Mouse (Mus musculus): Measurements from ENCODE around the gene Nup98.

Gene Nup98

DNA sequence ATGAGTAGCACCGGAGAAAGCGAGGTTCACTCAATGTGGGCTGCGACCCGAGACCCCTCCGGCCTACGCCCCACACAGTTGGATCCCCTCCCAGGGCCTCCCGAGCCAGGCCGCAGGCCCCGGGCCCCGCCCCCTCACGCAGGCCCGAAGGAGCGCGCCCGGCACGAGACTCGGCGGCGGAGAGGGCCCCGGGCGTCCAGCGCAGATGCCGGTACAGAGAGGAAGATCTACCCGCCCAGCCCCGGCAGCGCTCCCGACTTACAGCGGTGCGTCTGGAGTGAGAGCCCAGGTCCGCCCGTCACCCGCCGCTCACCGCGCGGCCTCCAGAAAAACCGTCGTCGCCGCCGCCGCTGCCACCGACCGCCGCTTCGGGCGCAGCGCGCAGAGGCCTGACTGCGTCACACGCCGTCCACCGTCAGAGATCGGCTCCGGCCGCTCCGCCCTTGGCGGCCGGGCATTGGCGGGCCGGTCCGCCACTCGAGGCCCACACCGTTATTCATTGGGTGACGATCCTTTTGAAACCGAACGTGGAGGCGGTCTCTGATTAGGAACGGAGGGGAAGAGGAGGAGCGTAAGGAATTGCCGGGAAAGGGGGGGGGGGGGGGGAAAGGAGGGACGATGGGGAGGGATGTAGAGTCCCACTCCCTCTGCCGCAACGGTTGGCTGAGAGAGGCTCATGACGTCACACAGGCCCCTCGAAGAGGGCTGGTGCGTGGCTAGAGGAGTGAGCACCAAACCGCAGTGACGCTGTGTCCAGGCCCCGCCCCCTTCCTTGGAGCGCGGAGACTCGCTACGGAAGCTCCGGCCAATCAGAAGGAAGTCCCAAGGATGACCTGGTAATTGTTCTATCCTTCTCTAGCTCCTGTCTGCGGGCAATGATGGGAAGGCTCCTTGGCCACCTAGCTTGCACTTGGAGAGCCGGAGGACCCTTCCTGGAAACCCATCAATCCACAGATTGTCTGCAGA lies at the start of gene Nup98, which contains the start of gene Pgap2:
TSS of gene Nup98 (minus strand) at position 421 of the 966 bp plus-strand sequence.
TSS of gene Pgap2 (plus strand) at position 453 of the 966 bp plus-strand sequence.
- peak; percentile 99 to 100 for DNase-seq

DNA sequence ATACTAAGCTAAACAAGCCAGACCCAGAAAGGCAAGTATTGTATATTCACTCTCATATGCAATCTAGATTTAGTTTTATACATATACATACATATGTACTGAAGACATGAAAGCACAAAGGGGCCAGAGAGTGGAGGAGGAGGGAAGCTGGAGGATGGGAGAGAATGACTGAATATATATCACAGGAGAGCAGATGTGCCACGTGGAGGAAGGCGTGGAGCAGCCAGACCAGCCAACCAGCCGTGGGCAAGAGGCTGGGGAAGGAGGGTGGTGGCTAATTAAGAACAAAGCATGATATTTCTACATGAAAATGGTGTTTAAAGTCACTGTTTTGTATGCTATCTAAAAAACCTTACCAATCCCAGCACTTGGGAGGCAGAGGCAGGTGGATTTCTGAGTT lies 48.8 kb upstream of the Nup98 start:
- DNase-seq: no peak

DNA sequence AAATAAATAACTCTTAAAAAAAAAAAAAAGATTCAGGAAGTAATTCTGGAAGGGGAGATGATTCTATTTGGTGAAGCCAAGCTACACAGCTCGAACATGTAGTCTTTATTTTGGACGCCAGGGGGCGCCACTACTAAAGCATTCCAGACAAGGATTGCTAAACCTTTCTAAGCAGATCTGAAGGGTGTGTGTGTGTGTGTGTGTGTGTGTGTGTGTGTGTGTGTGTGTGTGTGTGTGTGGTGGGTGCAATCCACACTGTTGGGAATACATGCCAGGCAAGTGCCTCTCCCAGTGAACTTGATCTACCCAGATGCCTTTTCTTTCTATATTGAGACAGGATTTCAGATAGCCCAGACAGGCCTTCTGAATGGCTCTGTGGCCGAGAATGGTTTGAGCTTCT lies 48.2 kb upstream of the Nup98 start:
- DNase-seq: peak; percentile 79 to 83

DNA sequence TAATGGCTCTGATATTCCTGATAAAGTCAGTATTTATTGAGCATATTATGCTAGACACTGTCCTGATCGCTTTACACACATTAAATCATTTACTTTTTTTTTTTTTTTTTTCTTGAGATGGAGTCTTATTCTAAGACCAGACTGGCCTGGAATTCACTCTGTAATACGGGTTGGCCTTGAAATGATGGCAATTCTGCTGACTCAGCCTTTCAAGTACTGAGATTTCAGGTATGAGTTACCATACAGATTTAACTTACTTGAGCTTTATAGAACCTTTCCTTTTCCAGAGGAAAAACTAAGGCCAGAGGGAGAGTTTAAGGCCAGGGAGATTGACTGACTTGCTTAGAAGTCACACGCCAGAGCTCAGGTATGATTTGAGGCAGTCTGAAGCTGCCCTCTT lies 46.7 kb upstream of the Nup98 start:
- no peak for DNase-seq

DNA sequence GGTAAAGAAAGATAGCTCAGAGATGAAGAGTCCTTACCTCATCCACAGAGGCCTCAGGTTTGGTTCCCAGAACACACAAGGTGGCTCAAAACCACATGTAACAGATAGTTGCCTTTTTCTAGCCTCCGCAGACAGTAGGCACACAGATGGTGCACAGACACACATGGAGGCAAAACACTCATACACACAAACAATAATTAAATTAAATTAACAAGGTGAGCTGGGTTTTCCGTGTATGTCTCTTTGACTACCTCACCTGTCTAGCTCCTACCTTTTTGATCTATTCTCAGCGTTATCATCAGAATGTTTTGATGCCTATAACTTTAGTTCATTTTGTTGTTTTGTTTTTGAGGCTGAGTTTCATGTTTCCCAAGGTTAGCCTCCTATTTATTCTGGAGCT lies 46.0 kb upstream of the Nup98 start, which contains the start of gene Rhog:
TSS of gene Rhog (minus strand) at position 101 of the 400 bp plus-strand sequence.
- DNase-seq: no peak

DNA sequence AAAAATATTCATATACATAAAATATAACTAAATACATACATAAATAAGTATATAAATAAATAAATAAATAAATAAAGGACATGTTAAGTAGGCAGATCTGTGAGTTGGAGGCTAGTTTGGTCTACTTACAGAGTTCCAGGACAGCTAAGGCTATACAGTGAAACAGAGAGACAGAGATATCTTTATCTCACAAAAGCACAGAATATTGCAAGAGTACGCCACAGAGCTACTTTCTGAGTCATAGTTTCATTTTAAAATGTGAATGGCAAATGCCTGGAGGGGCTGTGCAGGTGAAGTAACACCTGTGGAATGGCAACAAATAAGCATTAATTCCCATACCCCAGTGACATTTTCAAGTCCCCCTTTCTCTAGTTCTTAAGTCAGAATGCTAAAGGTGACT lies 43.7 kb upstream of the Nup98 start:
- DNase-seq: no peak

DNA sequence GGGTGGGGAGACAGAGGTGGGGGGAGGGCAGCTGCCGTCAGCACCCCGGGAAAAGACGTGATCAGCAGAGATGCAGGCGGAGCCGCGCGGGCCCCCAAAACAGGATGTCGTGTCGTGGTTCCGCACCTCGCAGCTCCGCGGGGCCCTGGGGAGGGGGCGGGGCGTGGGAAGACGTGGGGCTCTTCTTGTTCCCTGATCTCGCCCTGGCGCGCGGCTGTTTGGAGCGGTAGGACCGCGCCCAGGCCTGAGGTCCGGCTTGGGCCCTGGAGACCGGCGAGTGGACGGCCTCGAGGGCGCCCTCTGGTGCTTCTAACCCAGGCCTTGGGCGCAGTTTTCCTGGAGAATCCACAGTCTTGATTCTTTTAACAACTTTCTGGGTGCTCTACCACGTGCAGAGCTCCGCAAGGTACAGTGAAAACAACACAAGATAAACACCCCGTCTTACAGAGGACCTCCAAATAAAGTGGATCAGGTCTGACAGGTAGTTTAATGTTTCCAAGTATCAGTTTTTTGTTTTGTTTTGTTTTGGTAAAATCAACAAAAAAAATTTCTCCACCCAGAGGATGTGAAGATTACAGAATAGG lies 40.7 kb upstream of the Nup98 start:
- peak; percentile 92 to 94 for DNase-seq

DNA sequence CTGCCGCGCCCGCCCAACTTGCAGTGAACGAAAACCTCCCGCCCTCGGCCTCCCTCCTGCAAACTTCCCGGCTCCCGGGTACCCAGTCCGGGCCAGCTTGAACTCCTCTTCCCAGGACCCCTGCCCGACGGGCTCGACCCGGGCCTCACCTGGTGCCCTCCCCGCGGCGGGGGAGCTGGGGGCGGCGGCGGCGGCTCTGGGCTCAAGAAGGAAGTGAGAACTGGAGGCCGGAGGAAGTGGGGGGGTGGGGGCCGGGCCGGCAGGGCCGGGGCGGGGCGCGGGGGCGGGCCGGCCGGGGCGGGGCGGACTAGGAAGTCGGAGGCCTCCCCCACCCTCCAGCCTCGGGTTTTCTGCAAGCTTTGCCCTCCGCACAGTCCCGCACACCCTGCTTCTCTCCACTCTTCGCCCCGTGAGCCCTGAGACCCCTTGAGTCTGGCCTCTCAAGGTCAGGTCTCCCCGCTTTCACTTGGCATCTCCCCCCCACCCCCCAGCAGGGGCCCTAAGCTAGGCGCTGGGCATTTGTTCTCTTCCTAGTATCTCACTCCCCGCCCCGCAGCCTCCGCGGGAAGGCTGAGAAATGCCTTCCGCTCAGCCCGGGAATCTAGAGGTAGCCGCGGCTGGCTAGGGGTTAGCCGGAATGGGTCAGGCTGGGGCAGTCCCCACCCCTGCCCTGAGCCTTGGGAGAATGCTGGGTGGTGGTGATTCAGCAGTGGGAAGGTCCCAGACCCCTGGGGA lies 40.1 kb upstream of the Nup98 start:
- peak; percentile 66 to 76 for DNase-seq

DNA sequence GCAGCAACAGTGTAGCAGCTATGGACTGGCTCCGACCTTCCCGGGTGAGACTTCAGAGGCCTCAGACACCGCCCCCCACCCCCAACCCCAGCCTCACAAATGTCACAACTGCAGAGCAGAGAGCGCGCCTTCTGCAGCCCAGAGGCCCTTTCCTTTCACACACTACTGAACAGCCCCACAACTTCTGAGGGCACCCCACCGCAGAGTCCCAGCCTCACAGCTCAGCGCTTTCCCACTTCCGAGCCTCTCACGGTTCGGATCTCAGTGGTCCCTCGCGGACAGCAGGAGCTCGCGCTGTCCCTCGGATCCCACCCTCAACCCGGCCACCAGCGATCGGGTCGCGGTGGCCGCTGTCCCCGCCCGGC lies 39.5 kb upstream of the Nup98 start:
- DNase-seq: peak in 1 of 2 experiments; percentile 19

DNA sequence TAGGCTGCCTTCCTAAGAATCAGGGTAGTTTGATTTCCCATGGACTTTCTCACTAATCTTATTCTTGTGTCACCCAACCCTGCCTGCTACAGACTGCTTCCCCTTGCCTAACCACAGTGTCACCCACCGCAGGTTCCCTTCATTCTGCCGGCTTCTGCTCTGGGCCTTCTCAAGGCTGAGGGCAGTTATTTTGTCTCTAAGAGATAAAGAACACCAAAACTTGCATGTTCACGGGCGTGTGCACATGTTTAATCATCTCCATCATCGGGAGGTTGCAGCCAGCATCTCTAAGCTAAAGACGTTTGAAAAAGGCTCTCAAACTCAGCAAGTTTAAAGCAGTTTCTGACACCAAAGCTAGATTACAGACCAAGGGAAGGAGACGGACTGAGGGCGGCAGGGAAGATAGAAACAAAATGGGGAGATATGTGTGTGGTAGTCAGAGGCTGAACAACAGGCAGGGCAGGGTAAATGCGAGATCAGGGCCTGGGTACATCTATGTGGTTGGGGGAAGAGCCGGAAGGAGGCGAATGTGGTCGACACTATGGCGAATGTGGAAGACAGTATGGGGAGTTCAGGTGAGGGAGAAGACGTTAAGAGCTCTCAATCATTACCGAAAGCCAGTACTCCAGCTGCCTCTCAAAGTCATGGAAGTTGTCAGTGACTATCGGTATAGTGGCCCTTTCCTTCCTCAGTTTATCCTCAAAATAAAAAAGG lies 38.9 kb upstream of the Nup98 start:
- DNase-seq: no peak

DNA sequence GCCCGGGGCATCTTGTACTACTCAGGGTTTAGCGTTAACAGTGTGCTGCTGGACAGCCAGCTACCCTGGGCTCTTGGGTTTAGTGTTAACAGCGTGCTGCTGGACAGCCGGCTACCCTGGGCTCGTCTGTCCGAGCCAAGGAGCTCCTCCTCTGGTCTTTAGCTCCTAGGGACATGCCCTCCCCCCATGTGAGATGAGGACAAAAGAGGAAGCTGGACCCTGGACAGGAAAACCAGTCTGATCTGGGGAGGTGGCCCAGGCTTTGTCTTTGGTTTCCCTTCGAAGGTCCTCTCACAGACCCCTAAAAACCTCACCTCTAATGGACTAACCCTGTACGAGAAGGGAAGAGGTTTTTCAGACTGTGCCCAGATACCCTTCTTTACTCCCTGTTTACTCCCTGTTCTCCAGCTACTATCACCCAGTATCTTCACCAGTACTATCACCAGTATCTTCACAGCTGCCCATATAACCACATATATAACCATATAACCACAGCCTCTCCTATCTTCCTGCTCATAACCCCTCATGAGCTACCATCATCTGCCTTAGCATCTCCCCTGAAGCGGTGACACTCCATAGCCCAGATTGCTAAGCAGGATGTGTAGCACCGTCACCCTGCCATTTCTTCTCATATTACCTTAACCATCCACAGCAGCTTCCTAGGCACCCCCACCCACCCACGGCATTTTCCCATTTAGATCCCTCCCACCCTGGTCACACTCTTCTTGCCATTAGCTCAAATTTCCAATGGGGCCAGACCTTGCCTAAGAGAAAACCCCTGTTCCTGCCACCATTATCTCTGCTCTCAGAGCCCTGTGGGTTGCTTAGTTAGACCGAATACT lies 37.2 kb upstream of the Nup98 start:
- no peak for DNase-seq

DNA sequence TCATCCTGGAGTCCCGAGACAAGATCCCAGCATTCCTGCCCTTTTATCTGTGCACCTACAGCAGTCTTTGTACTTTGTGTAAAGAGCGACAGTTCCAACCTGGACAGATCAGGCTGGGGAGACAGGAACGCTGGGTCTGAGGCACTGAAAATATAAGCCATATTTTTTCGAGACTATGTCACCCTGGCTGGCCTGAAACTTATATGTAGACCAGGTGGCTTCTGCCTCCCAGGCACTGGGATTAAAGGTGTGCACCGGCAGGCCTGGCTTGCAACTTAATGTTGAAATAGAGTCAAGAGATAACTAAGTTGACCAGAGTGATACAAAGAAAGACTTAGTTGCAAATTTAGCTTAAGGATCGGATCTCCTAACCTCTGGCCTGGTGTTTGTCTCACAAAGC lies 36.3 kb upstream of the Nup98 start:
- DNase-seq: no peak

DNA sequence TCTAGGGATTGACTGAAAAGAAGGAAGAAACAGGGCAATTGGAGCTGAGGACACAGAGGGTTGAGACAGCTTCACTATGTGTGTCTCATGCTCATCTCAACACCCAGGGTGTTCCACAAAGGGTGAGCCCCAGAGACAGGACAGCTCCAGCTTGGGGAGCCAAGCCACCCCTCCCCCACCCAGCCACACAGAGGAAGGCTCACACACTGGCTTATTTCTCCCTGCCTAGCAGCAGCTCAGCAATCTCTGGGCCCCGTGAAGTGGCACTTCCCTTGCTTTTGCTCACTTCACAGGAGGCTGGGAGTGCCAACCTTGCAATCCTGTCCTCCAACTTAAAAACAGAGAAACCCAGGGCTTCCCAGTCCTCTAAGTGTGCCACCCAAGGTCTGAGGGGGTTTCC lies 35.8 kb upstream of the Nup98 start:
- DNase-seq: no peak

DNA sequence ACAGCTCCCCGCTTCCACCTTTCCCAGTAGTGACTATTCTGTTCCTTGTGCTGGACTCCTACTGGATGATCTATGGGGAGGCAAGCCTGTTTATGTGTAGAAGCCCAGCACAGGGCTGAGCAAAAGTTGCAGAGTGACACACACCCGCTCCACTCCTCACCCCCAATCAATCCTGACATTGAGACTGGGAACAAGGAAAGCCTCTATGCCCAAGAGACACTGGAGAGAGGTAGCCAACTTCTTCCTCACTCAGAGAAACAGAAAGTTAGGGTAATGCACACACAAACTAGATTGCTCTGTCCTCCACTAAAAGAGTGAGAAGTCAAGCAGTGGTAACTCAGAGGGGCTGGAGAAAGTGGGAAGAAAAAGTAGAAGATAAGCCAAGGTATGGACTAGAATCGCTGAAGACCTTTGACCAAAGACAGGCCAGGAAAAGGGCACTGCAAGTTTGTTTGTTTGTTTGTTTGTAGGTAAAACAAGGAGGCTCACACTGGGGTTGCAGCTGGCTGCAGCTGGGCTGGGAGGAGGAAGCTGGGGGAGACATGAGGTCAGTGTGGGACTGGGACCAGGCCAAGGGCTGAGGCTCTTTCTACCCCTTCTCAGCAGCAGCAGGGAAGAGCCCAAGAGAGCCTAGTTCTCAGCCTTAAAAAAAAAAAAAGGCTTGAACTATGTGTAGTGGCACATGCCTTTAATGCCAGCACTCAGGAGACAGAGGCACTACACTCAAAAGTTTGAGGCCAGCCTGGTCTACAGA lies 35.0 kb upstream of the Nup98 start:
- no peak for DNase-seq

DNA sequence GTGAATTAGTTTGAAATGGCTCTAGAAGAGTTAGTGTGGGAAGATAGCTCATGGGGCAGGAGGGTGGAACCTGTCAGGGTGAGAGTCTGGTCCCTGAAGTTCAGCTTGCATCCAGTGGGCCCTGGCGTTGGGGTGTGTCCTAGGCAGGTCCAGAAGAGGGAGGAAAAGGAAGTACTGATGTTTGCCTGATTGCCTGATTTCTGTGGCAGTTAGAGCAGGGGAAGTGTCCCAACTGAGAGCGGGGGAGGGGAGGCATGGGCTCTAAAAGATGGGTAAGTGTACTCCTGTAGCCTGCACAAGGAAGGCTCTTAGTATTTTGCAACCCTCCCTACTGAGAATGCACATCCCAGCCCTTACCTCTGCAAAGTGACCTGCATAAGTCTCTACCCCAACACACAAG lies 33.9 kb upstream of the Nup98 start:
- no peak for DNase-seq

DNA sequence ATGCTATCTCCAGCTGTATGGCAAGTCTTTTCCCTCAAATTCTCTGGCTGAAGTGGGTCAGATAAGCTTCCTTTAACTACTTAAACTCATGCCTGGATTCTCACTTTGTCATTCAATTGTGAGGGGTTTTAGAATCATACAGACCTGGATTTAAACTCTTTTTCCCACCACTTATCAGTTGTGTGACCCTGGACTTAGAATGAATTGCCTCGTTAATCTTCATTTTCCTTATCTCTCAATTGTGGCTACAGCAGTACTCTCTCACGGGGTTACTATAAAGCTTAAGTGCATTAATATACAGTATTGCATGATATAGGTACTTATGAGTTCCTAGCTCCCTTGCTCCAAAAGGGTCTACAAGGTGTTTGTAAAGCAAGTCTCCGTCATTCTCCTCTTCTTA lies 32.9 kb upstream of the Nup98 start:
- no peak for DNase-seq

DNA sequence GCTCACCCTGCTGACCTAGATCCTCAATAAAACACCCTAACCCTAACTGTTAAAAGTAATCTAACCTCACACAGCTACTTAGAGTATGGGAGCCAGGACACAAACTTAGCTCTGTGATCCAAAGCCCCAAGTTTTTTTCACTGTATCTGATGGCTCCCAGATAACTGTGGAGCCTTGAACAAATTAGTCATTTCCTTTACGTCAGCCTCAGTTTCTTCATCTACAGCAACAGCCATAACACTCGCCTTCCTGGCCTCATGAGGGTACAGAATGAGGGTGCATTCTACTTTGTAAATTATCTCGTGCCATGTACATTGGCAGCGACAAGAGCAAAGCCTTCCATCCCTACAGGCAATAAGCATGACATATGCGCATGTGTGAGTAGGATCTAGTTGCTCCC lies 32.4 kb upstream of the Nup98 start:
- no peak for DNase-seq

DNA sequence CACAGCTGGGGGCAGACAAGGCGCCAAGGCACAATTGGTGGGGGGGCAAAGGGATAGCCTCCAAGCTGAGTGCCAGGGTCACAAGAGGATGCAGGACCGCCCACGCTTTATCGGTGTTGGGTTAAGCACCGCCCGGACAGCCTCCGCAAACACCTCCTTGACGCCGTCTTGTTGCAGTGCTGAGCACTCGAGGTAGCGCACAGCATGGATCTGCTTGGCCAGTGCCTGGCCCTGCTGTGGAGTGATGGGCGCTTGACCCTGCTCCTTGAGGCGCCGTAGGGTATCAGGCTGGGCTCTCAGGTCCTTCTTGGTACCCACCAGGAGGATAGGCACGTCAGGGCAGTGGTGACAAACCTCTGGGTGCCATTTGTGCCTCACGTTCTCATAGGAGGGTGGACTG lies 29.6 kb upstream of the Nup98 start:
- no peak for DNase-seq

DNA sequence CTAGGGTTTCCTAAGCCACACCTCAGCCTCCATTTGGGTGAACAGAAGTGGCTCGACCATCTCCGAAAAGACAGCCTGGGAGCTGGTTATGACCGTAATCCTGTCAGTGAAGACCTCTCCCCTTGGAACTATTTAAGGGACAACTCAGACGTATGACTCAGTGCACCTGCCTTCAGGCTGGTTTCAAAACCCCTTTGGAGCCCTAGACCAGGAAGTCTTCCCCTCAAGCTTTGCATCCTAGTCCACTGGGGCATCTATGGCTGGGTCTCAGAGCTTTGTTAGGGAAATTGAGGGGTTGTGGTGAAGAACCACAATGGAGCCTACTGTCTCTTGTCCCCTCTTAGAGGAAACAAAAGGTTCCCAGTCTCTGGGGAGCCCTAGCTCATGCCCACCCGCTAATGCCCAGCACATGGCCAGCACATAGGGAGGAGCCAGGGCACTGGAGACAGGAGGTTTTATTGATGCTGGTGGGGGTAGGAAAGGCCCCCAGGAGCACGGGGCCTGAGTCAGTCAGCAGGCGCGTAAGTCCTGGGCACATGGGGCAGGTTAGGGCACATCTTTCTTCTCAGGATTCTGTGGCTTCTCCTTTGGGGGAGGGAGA lies 28.8 kb upstream of the Nup98 start:
- no peak for DNase-seq

DNA sequence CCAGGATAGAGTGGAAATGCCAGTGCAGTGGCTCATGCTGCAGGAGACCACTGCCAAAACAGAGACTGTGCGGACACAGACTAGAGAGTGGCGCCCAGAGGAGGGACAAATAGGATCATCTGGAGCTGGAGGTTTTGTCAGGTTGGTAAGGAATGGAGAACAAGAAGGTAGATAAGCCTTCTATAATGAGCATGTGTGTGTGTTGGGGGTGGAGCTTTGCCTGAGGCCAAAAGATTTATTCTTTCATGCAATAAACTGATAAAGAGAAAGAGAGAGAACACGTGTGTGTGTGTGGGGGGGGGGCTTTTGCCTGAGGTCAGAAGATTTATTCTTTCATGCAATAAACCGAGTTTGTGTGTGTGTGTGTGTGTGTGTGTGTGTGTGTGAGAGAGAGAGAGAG lies 23.1 kb upstream of the Nup98 start:
- no peak for DNase-seq

DNA sequence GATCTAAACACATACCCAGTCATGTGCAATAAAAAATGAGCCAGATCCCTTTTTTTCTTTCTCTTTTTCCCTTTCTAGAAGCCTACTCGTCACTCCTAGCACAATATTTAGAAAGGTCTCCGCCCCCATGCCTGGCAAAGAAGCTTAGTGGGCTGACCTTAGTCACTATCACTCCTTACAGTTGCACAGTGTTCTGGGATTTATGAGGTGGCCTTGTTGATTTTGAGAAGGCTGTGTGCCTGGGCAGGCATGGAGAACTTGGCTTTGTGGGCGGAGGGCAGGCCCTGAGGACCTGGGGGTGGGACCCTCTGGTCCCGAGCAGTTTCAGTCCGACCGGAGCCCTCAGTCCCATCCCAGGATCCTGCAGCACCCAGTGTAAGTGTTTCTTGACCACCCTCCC lies 19.8 kb upstream of the Nup98 start:
- no peak for DNase-seq

Data from cerebellum, adult 18-20 months (tissue).